32 mouse cellular contexts compared by ENCODE assay signal in genomic region chr6:47909007-47909406, GRCm38 (mm10).
"Had no signal": no experiment of that assay in that cellular context is flagged by ENCODE, and none has a peak within 500 bp of the region (broad histone marks: within the 10 kb centered on the region; RNA-seq: fewer than 3 reads in every experiment).

No protein-coding gene starts in this region.

- H3K27ac ChIP-seq: heart, embryonic 10.5 days; heart, embryonic 13.5 days; heart, embryonic 15.5 days; hindbrain, embryonic 10.5 days; hindbrain, embryonic 12.5 days; hindbrain, embryonic 13.5 days; hindbrain, embryonic 14.5 days; hindbrain, embryonic 15.5 days; hindbrain, postnatal 0 days; intestine, embryonic 15.5 days; kidney, embryonic 15.5 days; kidney, postnatal 0 days; layer of hippocampus, adult 2 months; left cerebral cortex, adult 2 months had no signal

- H3K9me3 ChIP-seq: hindbrain, embryonic 10.5 days; hindbrain, embryonic 12.5 days; hindbrain, embryonic 13.5 days; hindbrain, embryonic 15.5 days; intestine, embryonic 15.5 days; kidney, embryonic 15.5 days had no signal

- H3K27me3 ChIP-seq: hindbrain, embryonic 15.5 days; intestine, embryonic 15.5 days; kidney, embryonic 15.5 days had no signal

- DNase-seq: heart, postnatal 10 days; heart, postnatal 14 days; heart, postnatal 36 days; heart, postnatal 4 days; kidney, adult 11 months; kidney, adult 18-20 months; kidney, adult 2 months; kidney, adult 8-10 months; kidney, adult 9 months; kidney, postnatal 10 days; kidney, postnatal 25 days; kidney, postnatal 36 days; kidney, postnatal 4 days; layer of hippocampus, adult 9-11 months; layer of hippocampus, postnatal 36 days had no signal

- H3K4me2 ChIP-seq: heart, embryonic 11.5 days; heart, embryonic 13.5 days; heart, embryonic 15.5 days; hindbrain, embryonic 12.5 days; hindbrain, embryonic 13.5 days; hindbrain, embryonic 14.5 days; hindbrain, embryonic 15.5 days; intestine, embryonic 15.5 days; kidney, embryonic 15.5 days had no signal

- H3K4me3 ChIP-seq: heart, embryonic 10.5 days; heart, embryonic 13.5 days; heart, embryonic 15.5 days; hindbrain, embryonic 10.5 days; hindbrain, embryonic 12.5 days; hindbrain, embryonic 13.5 days; hindbrain, embryonic 15.5 days; intestine, embryonic 15.5 days; kidney, embryonic 15.5 days; layer of hippocampus, adult 2 months; left cerebral cortex, adult 2 months had no signal

- H3K4me1 ChIP-seq: heart, embryonic 13.5 days; heart, embryonic 15.5 days; hindbrain, embryonic 12.5 days; hindbrain, embryonic 13.5 days; hindbrain, embryonic 15.5 days; intestine, embryonic 15.5 days; kidney, embryonic 15.5 days had no signal

- H3K9ac ChIP-seq: heart, embryonic 13.5 days; heart, embryonic 15.5 days; hindbrain, embryonic 12.5 days; hindbrain, embryonic 13.5 days; hindbrain, embryonic 14.5 days; hindbrain, embryonic 15.5 days; intestine, embryonic 15.5 days; kidney, embryonic 15.5 days had no signal

- ATAC-seq: hindbrain, embryonic 16.5 days; hindbrain, postnatal 0 days; inflammation-experienced regulatory T-cells, adult 6 months; intestine, embryonic 15.5 days had no signal
